Mouse (Mus musculus) spleen, adult 2 months (tissue): ENCODE measurements around the gene Dolpp1. TPM values are rescaled to one million over a fixed set of nuclear protein-coding genes. Genes with fewer than 3 reads are reported as not detected.

ENCODE experiments used
- DNase-seq, 2 experiments: peaks; one replicate each; pipeline versions ENCODE4 v3.0.0 to v3.0.0-alpha.2; 2012 to 2021; ENCODE audit warnings: low spot score in 2 of 2, low read depth in 1 of 2
- H3K27ac ChIP-seq: fragments of 200-500 bp; 2 replicates; pipeline ENCODE4 v1.5.1; 2012; ENCODE audit warnings: low read length, inconsistent platforms; ENCODE audit not compliant: insufficient read depth
- H3K27me3 ChIP-seq: fragments of 200-500 bp; 2 replicates; pipeline ENCODE4 v1.6.1; 2012; ENCODE audit warnings: mild to moderate bottlenecking, moderate library complexity, low read length, inconsistent platforms; ENCODE audit not compliant: control insufficient read depth, insufficient read depth
- H3K36me3 ChIP-seq: fragments of 200-500 bp; 2 replicates; pipeline ENCODE4 v1.6.1; 2012; ENCODE audit warnings: mild to moderate bottlenecking, low read length, inconsistent platforms; ENCODE audit not compliant: control insufficient read depth, insufficient read depth
- H3K4me1 ChIP-seq: fragments of 200-500 bp; 2 replicates; pipeline ENCODE4 v1.6.1; 2011; ENCODE audit warnings: inconsistent platforms; ENCODE audit not compliant: control insufficient read depth, insufficient read depth, insufficient read length
- H3K4me3 ChIP-seq: fragments of 200-500 bp; 2 replicates; pipeline ENCODE4 v1.5.1; 2011; ENCODE audit warnings: mild to moderate bottlenecking, inconsistent platforms; ENCODE audit not compliant: insufficient read depth, insufficient read length; ENCODE audit errors: extremely low read depth
- CTCF ChIP-seq: fragments of 200-500 bp; IDR thresholded peaks from 2 replicates; pipeline ENCODE4 v1.5.1; 2011; ENCODE audit warnings: mild to moderate bottlenecking, inconsistent platforms; ENCODE audit not compliant: insufficient read depth, insufficient read length, insufficient replicate concordance; ENCODE audit errors: extremely low read depth
- POLR2A ChIP-seq: fragments of 200-500 bp; IDR thresholded peaks from 2 replicates; pipeline ENCODE4 v1.6.1; 2011; ENCODE audit warnings: low read depth, low read length, inconsistent platforms
- WGBS: fragments of 180-500 bp; shearing (Covaris S2); methylation state at CpG from one replicate; pipeline ENCODE4 v1.1.7; 2018; 5-methylcytosine and 5-hydroxymethylcytosine counted together
- polyA plus RNA-seq: library from polyadenylated mRNA; depleted of rRNA; stranded (reverse); fragments of >200 nt; gene quantifications from 2 replicates; pipeline ENCODE4 v1.2.3, GENCODE M21; 2012

Dolpp1 gene
- polyA plus RNA-seq, 1 experiment: 31.9 TPM

DNA sequence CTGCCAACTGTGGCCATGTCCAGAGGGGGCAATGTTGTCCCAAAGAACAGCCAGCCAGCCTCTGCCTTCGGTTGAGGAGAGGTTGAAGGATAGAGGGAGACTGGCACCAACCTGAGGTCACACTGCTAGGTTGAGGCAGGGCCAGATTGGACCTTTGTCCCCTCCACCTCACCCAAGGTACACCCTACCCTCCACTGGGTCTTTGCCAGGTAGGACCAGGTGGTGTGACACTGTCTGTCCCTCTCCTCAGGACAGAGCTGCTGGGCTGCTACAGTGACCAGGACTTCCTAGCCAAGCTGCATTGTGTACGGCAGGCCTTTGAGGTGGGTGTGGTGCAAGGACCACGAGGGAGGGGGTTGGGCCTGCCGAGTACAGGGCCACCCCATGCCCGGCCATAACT, 14.3 kb upstream of the Dolpp1 start:
- 87% methylated on average over 5 of the region's 5 CpGs for WGBS
- Histone ChIP-seq H3K36me3 (peaks cover 18% of the 10 kb centered on the region), H3K4me1 (no peaks in the 10 kb centered on the region), H3K4me3 (no peak overlapping the region), H3K27me3 (no peaks in the 10 kb centered on the region), H3K27ac (no peak overlapping the region)
- TF ChIP-seq POLR2A (no peak), CTCF (no peak)
- no peak for DNase-seq

DNA sequence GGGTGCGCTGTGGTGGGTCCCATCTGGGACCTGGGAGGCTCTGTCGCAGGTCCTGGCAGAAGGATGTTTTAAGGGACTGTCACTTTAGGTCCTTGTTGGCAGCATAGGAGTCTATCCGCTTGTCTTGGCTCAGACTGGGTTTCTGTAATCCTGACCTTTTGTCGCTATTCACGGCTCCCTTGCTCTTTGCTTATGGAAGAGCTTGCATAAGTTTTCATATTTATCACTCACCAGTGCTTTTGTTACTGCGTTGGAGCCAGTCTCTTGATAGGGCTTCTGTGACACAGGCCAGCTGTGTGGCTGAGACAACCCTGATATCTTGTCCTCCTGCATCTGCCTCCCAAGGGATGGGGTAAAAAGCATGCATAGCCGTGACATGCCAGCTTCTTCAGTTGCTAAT, 12.7 kb upstream of the Dolpp1 start:
- TF ChIP-seq POLR2A: no peak
- TF ChIP-seq CTCF: no peak
- 87% methylated on average over 7 of the region's 7 CpGs for WGBS
- Histone ChIP-seq H3K4me1 (no peaks in the 10 kb centered on the region), H3K4me3 (no peak overlapping the region), H3K27me3 (no peaks in the 10 kb centered on the region), H3K27ac (no peak overlapping the region), H3K36me3 (peaks cover 15% of the 10 kb centered on the region)
- no peak for DNase-seq

DNA sequence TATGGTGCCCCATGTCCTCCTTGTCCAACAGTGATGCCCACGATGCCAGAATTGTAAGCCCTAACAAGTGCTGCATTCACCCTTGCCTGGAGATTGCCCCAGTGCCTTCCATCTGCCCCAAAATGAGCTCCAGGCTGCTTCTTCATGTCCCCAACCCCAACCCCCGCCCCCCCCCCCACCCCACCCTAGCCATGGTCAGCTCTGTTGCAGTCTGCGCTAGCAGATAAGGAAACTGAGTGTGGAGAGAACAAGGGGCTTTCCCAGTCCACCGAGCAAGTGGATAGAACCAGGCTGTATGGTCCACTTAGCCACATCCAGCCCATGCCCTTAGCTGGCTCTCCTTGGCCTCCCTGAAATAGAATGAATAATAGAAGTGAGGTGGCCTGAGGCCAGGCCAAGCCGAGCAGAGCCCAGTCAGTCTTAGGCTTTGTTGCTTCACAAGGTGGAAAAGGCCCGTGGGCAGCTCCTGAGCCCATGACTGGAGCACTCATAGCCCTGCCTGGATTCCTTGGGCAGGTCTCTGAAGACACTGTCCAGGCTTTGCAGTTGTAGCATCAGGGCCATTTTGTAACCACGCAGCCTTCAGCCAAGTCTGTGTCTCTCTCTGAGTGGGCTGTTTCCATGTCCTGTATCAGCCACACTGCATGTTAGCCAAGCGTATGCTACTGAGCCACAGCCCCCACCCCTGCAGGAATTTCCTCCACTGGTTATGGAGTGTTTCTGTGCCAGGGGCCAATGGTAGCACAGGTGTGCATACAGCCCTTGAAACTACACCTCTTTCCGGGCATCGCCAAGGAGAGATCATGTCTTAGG, 11.3 kb upstream of the Dolpp1 start:
- Histone ChIP-seq H3K27ac (no peak overlapping the region), H3K27me3 (no peaks in the 10 kb centered on the region), H3K4me1 (no peaks in the 10 kb centered on the region), H3K36me3 (peaks cover 14% of the 10 kb centered on the region), H3K4me3 (no peak overlapping the region)
- 86% methylated on average over 10 of the region's 10 CpGs for WGBS
- DNase-seq: no peak
- no peak for TF ChIP-seq CTCF
- TF ChIP-seq POLR2A: no peak

DNA sequence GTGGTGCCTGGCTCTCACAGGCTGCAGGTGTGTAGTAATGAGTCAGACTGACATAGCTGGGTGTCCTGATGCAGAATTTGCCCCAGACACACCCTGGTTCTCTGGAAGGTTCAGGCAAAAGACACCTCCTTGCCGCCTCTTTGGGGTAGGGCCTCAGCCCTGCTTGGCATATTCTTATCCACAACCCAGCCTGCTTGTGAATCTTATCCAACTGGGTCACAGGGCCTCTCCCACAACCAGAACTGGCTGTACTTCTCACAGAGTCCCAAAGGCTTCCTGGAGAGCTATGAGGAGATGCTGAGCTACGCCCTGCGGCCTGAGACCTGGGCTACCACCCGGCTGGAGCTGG, 10.7 kb upstream of the Dolpp1 start:
- 83% methylated on average over 4 of the region's 4 CpGs for WGBS
- DNase-seq: no peak
- no peaks in the 10 kb centered on the region for H3K27me3 ChIP-seq
- H3K27ac ChIP-seq: no peak overlapping the region
- H3K4me3 ChIP-seq: no peak overlapping the region
- no peaks in the 10 kb centered on the region for H3K4me1 ChIP-seq
- no peak for TF ChIP-seq POLR2A
- TF ChIP-seq CTCF: no peak
- H3K36me3 ChIP-seq: peaks cover 12% of the 10 kb centered on the region

DNA sequence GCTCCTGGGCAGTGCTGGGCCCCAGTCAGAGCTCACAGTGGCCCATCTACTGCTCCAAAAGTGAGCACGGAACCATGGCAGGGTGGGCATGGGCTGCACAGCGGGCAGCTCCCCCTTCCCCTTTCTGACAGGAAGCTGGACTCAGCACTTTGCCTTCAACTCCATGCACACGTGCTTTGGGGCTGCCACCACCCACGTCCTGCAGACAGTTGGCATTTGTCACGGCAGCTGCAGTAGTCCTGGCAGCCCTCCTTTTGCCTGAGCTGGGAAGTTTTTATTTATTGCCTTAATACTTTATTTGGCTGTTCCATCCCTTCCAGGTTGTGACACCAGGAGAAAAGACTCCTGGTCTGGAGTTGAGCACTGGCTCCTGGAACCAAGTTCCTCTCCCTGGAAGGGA, 7.2 kb upstream of the Dolpp1 start:
- no peaks in the 10 kb centered on the region for H3K4me1 ChIP-seq
- H3K4me3 ChIP-seq: no peak overlapping the region
- no peak overlapping the region for H3K27ac ChIP-seq
- TF ChIP-seq CTCF: no peak
- no peak for TF ChIP-seq POLR2A
- no peak for DNase-seq
- 19% methylated on average over 5 of the region's 5 CpGs for WGBS
- H3K36me3 ChIP-seq: peaks cover 6% of the 10 kb centered on the region; the same call in 1 of the 2 replicates
- H3K27me3 ChIP-seq: no peaks in the 10 kb centered on the region

DNA sequence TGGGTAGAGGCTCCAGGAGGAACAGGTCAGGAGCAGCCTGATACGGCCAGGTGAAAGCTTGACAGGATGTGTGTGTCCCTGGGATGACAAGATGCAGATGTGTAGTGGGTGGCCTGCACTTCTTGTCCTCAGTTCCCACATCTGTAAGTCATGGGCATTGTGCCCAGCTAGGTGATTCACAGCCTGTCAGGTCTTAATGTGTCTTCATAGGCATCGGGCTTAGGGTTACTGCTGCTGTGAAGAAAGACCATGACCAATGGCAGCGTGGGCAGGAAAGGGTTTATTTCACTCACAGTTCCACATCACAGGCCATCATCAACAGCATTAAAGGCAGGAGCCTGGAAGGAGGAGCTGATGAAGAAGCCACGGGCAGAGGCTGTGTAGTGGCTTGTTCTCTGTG, 6.5 kb upstream of the Dolpp1 start:
- no peak for DNase-seq
- Histone ChIP-seq H3K36me3 (peaks cover 6% of the 10 kb centered on the region; the same call in 1 of the 2 replicates), H3K4me3 (no peak overlapping the region), H3K27me3 (no peaks in the 10 kb centered on the region), H3K27ac (no peak overlapping the region), H3K4me1 (no peaks in the 10 kb centered on the region)
- 79% methylated on average over 4 of the region's 4 CpGs for WGBS
- TF ChIP-seq CTCF (no peak), POLR2A (no peak)

DNA sequence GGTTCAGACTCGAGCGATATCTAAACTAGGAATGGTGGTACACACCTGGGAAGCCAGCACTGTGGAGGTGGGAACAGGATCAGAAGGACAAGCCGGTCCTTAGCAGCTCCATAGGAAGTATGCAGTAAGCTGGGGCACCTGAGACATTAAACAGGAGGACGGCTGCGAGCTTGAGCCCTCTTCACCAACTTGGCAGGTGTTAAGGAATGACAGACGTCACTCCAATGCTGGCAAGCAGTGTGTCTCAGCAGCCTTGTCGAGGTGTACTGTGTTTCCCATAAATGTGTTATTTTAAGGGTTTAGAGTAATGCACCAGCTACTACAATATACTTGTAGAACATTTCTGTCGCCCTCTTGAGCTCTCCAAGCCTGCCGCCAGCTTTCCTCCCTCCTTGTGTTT, 5.1 kb upstream of the Dolpp1 start:
- TF ChIP-seq CTCF (no peak), POLR2A (no peak)
- H3K27me3 ChIP-seq: no peaks in the 10 kb centered on the region
- no peak overlapping the region for H3K4me3 ChIP-seq
- 92% methylated on average over 9 of the region's 9 CpGs for WGBS
- no peaks in the 10 kb centered on the region for H3K4me1 ChIP-seq
- no peak overlapping the region for H3K27ac ChIP-seq
- DNase-seq: no peak
- peaks cover 5% of the 10 kb centered on the region; the same call in 1 of the 2 replicates for H3K36me3 ChIP-seq
